Mouse (Mus musculus) adrenal gland, adult 18-20 months (tissue): ENCODE results near the gene Marco. TPM values are rescaled to one million over a fixed set of nuclear protein-coding genes. Genes with fewer than 3 reads are reported as not detected.

Experiments used
- DNase-seq, 2 experiments: peaks; one replicate each; pipeline ENCODE4 v3.0.0; 2021 to 2022; ENCODE audit warnings: low spot score in 2 of 2
- long read RNA-seq, 2 experiments: library from polyadenylated mRNA; stranded (forward); transcript quantifications; one replicate each; pipeline ENCODE4 v2.0.0; 2021
- total RNA-seq, 2 experiments: library from RNA; stranded (reverse); gene quantifications; 1 replicate in 1 of 2; 2 replicates in 1 of 2; pipeline ENCODE4 v1.2.3; 2021

Marco gene
- not detected for total RNA-seq
- long read RNA-seq, experiment 1 = 0 reads
- long read RNA-seq, experiment 2 = 0 reads

DNA sequence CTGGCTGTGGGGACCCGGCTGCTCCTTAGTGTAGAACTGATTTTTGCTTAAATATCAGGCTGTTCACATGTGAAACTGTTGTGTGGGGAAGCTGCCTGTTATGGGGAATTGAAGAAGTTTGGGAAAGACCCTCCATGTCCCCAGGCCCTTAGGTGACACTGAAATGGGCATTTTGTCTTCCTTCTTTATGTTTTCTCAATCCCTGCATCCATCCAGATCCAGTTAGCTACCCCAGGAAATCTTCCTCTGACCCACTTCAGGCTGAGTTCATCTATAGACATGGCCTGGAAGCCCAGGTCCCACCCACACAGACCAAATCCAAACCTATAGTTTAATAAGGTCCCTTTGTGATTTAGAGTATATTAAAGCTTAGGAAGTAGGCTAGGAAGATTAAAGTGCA is at the start of gene Marco:
TSS of gene Marco (minus strand) at position 101 of the 400 bp plus-strand sequence.
- no peak for DNase-seq

DNA sequence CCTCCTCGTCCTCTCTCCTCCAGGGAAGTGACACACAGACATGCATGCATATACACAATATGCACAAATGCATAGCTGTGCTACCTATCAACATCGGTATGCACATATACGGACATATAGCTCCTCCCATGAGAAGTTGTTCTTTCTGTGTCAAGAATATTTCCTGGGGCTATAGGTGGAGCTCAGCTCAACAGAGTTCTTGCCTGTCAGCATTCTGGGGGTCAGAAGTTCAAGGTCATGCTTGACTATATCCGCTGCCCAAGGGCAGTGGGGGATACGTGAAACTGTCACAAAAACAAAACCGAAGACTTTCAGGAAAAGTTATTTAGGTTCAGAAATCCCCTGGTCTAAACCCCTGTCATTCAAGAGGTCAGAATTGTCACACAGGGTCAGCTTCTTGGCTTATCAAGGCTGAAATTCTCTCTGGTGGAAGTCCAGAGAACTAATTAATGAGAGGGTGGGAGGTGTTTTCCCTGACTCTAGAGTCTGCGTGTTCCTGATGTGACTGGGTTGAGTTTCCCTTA is 34.7 kb upstream of the Marco start:
- no peak for DNase-seq

DNA sequence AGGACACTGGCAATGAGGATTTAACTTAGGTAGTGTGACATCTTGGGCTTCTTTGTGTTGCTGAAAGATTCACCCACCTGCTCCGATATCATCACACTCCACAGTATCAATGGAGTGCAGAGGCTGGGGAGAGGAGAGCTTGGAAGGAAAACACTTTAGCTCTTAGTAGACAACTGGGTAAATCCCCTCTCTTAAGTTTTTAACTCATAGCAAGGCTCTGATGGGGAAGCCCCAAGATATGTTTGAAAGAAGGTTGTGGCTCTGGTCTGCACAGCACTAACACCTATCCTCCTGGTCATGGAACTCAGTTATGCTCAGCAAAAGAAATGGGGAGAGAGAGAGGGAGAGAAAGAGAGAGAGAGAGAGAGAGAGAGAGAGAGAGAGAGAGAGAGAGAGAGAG is 32.2 kb upstream of the Marco start:
- DNase-seq = no peak

- DNase-seq = no peak
Measured at GRCm38 (mm10) chr1:120535919-120536318, 31.1 kb upstream of the Marco start.

- no peak for DNase-seq
Measured at GRCm38 (mm10) chr1:120532321-120532916, 27.6 kb upstream of the Marco start.

GRCm38 (mm10) chr1:120531770-120532169 is 26.9 kb upstream of the Marco start:
- no peak for DNase-seq

DNA sequence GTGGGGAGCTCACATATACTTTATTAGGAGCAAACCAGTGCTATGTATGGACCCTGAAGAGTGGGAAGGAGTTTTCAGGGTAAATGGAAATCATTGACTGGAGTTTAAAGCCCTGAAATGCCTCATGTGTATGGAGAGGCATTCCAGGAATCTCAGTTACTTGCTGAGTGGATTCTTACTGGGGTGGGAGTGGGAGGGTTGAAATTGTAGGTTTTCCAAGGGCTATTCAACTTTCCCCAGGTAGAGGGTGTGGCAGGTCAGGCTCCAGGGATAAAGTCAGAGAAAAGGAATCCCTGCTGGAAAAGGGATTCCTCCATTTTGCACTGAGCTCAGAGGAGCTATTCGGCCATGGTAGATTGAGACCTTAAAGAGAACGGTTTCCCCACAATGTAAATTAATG is 25.1 kb upstream of the Marco start:
- DNase-seq = no peak

GRCm38 (mm10) chr1:120517618-120518017 is 12.8 kb upstream of the Marco start:
- DNase-seq = no peak

DNA sequence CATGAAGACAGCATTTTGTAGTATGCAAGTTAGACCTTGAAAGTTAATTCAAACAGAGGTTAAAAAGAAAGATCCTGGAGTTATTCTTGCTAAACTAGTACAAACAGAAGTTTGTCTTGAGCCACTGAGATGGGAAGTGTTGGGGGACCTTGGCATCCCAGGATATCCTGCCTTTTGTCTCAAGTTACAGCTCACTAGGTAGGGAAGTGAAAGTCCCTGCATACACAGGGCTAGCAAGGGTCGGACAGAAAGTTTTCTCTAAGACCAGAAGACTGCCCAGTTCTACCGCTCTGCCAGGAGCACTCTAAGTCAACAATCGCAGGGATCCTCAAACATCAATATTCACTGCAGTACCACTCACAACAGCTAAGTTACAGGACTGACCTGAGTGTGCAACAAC is 5.5 kb upstream of the Marco start:
- DNase-seq = no peak

- no peak for DNase-seq
Measured at GRCm38 (mm10) chr1:120508976-120509375, 4.2 kb upstream of the Marco start.

GRCm38 (mm10) chr1:120504046-120504710 is 646 bp downstream of the Marco start:
- no peak for DNase-seq

- DNase-seq = no peak
Measured at GRCm38 (mm10) chr1:120501496-120501895, 3.3 kb downstream of the Marco start.

DNA sequence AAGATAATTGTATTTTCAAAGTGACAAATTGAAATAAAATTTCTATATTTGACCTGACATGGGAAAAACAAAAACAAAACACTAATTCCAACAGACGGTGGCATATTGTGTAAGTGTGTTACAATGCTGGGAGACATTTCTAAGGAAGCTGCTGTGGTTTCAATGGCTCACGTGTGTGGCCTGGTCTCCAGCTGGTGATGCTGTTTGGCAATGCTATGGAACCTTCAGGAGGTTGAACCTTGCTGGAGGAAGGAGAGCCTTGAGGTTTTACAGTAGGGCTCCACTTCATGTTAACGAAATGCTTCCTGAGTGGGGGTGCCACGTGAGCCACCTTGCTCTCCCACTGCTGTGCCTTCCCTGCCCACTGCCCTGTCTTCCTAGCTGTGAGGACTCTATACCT is 6.8 kb downstream of the Marco start:
- no peak for DNase-seq

- no peak for DNase-seq
Measured at GRCm38 (mm10) chr1:120480937-120481336, 23.9 kb downstream of the Marco start.

DNA sequence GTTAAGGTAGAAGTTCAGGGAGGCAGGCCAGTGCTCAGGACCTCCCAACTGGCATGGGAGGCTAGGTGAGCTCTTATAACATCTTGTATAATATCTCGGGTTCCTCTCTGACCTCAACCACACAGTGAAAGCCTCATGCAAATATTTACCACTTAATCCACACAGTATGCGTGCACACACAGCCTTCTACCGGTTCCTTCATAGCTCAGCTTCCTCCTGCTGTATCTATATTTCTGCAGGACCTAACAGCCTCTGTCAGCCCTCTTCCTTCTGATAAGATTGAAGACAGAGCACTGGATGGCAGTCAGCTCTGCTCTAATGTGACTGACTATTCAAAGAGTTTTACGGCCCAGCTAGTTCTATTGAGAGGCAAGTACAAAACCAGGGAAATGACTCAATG is 30.0 kb downstream of the Marco start:
- DNase-seq = no peak

GRCm38 (mm10) chr1:120468891-120469290 is 35.9 kb downstream of the Marco start:
- DNase-seq = peak; percentile 65 to 66

DNA sequence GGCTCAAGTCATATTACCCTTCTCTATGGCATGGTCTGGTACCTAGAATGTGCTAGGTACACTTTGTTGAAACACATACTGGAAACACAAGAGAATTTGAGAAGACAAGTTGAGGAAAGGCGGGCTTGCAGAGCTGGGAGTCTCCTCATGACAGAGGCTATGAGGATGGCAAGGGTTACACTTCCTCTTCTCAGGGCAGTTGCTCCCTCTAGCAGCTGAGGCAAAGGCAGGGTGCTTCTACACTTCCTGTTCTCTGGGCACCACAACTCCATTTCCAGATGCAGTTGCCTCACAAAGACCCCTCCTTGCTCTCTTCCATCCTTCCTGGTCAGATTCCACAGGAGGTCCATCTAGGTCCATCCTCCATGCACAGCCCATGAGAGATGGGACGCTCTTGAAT is 37.5 kb downstream of the Marco start:
- DNase-seq = no peak

DNA sequence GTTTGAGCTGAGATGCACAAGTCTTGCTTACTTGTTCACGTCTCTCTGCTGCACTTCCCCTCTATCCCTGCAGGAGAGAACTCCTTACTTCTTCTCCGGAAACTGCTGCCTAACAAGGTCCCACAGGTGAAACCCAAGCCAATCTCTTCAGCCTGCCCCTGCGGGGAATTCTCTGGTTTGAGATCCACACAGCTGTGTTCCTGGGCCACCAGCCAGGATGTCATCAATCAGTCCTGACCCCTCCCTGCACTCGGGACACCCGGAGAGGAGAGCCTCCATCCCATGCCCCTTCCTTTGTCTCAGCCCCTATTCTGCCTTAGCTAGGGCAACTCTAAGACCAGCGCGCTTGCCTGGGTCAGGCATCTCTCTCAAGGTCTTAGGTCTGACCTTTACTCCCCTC is 38.1 kb downstream of the Marco start:
- DNase-seq = no peak

- no peak for DNase-seq
Measured at GRCm38 (mm10) chr1:120459032-120459431, 45.8 kb downstream of the Marco start.

DNA sequence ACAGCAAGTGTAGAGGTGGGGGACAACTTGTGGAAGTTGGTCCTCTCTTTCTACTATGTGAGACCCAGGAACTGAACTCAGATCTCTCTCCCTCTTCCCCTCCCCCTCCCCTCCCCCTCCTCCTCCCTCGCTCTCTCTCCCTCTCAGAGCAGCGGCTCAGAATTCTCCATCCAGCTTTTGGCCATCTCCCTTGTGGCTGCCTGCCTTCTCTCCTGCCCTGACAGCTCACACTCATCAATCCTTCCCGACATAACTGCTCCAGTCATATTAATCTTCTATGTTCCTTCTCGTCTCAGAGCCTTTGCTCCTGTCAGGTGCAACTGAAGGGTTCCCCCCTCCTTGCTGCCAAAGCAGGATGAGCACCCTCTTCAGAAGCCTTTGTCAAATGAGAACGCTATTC is 46.3 kb downstream of the Marco start:
- no peak for DNase-seq

DNA sequence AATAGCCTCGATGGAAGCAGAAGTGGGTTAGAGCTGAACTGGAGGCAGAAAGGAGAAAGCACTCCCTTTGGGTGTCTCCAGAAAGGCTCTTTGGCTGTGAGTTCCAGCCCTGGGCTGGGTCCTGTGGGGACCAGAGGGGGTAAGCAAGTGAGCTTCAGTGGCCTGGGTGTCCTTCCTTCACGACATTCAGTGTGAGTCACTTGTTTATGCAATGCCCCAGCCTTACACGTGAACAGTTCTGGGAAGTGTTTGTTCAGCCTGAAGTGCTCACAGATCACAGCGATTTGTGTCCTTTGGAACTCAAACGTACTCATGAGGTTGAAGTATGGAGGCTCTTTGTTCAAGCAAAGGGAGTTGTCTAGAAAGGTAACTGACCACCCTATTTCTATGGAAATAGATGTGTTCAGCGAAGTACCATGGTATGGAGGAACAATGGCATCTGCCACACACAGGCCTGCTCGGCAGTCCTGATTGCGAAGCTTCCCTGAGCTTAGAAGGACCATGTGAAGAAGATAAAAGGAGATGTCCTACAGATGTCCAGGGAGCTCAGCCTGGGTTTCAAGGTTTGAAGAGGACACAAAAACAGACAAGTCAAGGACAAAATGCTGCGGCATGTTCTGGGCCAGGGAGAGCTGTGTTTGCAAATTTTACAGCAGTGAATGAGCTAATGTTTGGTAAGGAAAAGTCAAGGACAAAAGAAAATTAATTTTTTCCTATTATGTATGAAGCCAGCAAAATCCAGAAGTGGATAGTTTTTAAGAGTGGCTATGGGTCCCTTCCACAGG is 53.1 kb downstream of the Marco start:
- peak in 1 of 2 experiments; percentile 37 for DNase-seq

GRCm38 (mm10) chr1:120449662-120450061 is 55.2 kb downstream of the Marco start:
- DNase-seq = no peak
